Mouse (Mus musculus): ENCODE data around the gene Ugt2b35. TPM values are rescaled to one million over a fixed set of nuclear protein-coding genes. Genes with fewer than 3 reads are reported as not detected.

The Ugt2b35 gene
- polyA plus RNA-seq, 1 experiment from 2014 or later = not detected

GRCm38 (mm10) chr5:87030624-87031023 lies 30.0 kb downstream of the Ugt2b35 start:
- no peak for DNase-seq (ENCODE audit: low spot score)

More at GRCm38 (mm10) chr5:87030624-87031023, 30.0 kb downstream of the Ugt2b35 start:
- Histone ChIP-seq H3K4me2 (ENCODE audit: low read depth, low read length) (no peak overlapping the region), H3K36me3 (replicated peaks; ENCODE audit: control insufficient read depth, insufficient read depth, low read depth, low read length) (no peaks in the 10 kb centered on the region), H3K27ac (replicated peaks; ENCODE audit: low read depth, low read length) (no peak overlapping the region), H3K27me3 (ENCODE audit: control insufficient read depth, insufficient read depth, low read length) (no peaks in the 10 kb centered on the region), H3K4me1 (ENCODE audit: control insufficient read depth, insufficient read depth, low read length) (no peaks in the 10 kb centered on the region), H3K9me3 (replicated peaks; ENCODE audit: control insufficient read depth, low read length) (no peaks in the 10 kb centered on the region), H3K9ac (replicated peaks; ENCODE audit: low read length) (no peak overlapping the region), H3K4me3 (ENCODE audit: low read depth, low read length) (no peak overlapping the region)
- WGBS = 86% methylated on average over 1 of the region's 1 CpGs
- no peak for ATAC-seq (replicated peaks; ENCODE audit: insufficient number of reproducible peaks, low FRiP score, low TSS enrichment, low read depth)

Other genes with a start within 250 kb of the Ugt2b35 start
- gene Ythdc1, start 196.6 kb upstream of the Ugt2b35 start, polyA plus RNA-seq (2014; fragmentation: Nextera tagmentation; extraction: Ambion mirVana) = 53.3 and 57.5 TPM in 2 replicates
- gene Ugt2b34, start 93.9 kb upstream of the Ugt2b35 start, polyA plus RNA-seq (2014; fragmentation: Nextera tagmentation; extraction: Ambion mirVana) = not detected in 2 replicates
- gene Ugt2b1, start 74.3 kb upstream of the Ugt2b35 start, polyA plus RNA-seq (2014; fragmentation: Nextera tagmentation; extraction: Ambion mirVana) = not detected in 2 replicates
- not detected in 2 replicates for gene Ugt2b36, start 91.7 kb downstream of the Ugt2b35 start, polyA plus RNA-seq (2014; fragmentation: Nextera tagmentation; extraction: Ambion mirVana)
- not detected in 2 replicates for gene Ugt2b5, start 139.5 kb downstream of the Ugt2b35 start, polyA plus RNA-seq (2014; fragmentation: Nextera tagmentation; extraction: Ambion mirVana)

All from embryonic facial prominence, embryonic 11.5 days (tissue).